Mouse (Mus musculus) heart, postnatal 4 days (tissue): ENCODE data around the gene Fscn3. TPM values are rescaled to one million over a fixed set of nuclear protein-coding genes. Genes with fewer than 3 reads are reported as not detected.

Experiments used
- DNase-seq: peaks from one replicate; pipeline ENCODE4 v3.0.0; 2021
- total RNA-seq, 2 experiments: library from RNA; stranded (reverse); gene quantifications; 2 replicates each; pipeline ENCODE4 v1.2.3; 2021

Fscn3 gene
- total RNA-seq, 2 experiments from 2014 or later = not detected

DNA sequence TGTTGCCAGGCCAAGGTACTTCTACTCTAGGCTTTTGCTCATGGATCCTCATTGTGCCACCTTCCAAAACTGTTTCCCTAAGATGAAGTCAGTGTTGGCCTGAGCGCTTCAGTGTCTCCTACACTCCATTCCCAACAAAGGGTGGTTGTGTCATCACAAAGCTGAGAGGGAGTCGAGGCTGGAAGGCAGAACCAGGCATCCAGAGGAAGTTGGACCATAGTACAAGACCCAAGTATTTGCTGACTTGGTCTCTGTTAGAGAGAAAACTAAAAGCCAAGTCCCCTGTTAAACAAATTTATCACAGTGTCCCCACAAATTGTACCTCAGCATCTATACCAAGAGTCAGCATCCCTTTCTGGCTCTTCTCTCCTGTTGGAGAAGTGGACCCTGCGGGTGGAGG lies 701 bp downstream of the Fscn3 start, which contains the start of gene Gcc1:
Gene Gcc1 (minus strand): TSS at position 101 of the 400 bp plus-strand sequence.
- no peak for DNase-seq

DNA sequence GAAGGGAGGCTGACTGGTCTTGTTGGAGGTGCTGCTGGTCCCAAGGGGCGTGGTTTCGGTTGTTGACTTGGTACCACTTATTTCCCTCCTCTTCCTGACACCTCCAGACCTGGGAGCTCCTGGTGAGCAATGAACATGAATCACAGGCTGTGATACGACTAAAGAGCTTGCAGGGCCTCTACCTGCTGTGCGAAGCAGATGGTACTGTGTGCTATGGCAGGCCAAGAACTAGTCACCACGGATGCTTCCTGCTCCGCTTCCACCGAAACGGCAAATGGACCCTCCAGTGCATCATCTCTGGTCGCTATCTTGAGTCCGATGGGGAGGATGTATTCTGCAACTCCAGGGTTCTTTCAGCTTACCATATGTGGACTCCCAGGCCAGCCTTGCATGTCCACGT lies 2.3 kb downstream of the Fscn3 start:
- no peak for DNase-seq

DNA sequence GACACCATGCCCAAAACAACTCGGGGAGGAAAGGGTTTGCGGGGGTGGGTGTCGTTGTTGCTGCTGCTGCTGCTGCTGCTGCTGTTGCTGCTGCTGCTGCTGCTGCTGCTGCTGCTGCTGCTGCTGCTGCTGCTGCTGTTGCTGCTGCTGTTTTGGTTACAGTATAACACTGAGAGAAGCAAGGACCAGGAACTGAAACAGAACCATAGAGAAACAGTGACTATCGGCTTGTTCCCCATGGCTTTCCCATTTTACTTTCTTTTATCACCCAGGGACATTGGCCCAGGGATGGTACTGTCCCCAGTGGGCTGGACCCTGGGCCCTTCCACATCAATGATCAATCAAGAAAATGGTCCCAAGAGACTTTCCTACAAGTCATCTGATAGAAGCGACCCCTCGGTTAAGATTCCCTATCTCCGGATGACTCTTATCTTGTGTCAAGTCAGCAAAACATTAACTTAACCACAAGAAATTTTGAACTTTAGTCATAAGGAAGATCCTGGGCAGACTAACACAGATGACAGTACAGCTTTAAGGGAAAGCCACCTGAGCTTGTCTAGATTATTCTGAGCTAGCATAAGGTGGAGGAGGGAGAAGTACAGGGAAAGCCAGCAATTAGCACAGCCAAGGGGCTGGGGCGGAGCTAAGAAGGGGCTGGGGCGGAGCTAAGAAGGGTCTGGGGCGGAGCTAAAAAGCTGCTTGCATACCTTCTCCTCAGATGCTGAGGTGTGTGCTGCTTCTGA lies 3.4 kb downstream of the Fscn3 start:
- no peak for DNase-seq

DNA sequence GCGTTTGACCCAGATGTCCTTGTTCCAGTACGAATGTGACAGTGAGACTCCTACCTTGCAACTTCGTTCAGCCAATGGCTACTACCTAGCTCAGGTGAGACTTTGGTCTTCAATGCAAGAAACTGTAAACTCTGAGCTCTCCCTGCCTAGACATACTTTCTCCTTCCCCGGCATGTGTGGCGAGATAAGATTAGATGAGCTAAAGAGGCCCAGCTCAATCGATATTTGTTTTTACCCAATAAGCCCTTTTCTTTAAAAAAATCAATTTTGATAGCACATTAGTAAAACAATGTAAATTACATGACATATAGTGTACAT lies 3.9 kb downstream of the Fscn3 start:
- no peak for DNase-seq

DNA sequence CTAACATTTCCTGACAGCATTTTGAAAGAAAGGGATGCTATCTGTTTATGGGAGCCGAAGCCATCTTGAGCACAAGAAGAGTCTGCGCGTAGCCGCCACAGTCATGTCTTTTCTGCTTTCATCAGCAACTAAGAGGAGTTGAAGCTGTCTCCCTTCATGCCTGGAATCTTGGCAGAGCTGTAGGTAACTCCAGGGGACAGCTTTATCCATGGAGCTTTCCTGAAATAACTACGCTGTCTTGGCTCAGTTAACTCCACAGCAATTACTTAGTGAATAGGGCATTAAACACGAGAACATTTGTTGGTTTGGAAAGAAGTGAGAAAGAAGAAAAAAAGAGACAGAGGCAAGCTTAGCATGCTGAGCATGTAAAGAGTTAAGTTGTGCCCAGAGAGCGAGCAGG lies 20.3 kb downstream of the Fscn3 start:
- no peak for DNase-seq

DNA sequence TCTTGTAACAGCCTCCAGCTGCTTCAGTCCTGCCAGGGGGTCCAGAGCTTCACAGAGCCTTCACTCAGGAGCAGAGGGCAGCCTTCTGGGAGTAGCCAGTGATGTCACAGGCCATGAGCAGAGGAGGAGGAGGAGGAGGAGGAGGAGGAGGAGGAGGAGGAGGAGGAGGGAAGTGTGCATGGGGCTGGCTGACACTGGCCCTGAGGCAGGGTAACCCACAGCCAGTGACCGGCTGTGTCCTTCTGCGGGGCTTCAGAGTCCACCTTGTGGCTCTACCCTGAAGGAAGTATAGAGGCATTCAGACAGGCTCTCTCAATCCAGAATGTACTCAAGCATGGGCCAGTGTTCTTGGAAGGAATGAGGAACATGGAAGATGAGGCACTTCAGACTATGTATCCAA lies 21.7 kb downstream of the Fscn3 start, which contains the start of gene Pax4:
Gene Pax4 (minus strand): TSS at position 101 of the 400 bp plus-strand sequence.
- DNase-seq = no peak

DNA sequence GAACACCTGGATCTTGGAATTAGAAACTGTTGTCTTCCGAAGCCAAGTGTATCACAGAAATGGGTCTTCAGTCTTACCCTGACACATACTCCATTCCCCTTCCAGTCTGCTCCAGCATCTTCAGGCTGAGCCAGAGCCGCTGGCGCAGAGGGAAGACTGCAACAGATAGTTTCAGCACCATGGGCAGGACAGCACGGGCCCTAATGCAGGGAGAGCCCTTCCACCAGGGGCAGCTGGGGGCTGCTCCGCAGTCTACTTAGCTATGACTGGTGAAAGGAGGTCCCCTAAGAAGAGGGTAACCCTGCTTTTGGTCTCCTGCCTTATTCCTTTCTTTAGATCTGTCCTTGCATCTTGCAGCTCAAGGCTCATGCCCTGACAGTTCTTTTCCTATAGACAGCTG lies 22.9 kb downstream of the Fscn3 start:
- DNase-seq = no peak

- DNase-seq = no peak
Measured at GRCm38 (mm10) chr6:28450977-28451376, 23.4 kb downstream of the Fscn3 start.

DNA sequence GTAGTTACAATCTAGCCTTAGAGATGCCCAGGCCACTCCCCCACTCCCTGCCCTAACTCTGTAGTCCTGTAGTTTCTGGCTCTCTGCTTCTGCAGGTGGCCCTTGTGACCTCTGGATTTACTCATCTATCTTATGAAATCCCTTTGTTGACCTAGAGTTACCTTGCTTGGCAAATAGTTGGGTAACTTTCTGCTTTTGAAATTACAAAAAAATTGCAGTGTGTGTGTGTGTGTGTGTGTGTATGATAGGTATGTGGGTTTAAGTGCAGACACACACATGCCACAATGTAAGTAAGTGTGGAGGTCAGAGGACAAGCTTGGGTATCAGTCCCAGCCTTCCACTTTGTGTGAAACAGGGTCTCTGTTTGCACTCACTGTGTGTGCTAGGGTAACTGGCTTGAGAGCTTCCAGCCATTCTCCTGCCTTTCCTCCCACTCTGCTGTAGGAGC lies 31.7 kb downstream of the Fscn3 start:
- no peak for DNase-seq

GRCm38 (mm10) chr6:28460534-28460933 lies 32.9 kb downstream of the Fscn3 start:
- DNase-seq = peak; percentile 82

DNA sequence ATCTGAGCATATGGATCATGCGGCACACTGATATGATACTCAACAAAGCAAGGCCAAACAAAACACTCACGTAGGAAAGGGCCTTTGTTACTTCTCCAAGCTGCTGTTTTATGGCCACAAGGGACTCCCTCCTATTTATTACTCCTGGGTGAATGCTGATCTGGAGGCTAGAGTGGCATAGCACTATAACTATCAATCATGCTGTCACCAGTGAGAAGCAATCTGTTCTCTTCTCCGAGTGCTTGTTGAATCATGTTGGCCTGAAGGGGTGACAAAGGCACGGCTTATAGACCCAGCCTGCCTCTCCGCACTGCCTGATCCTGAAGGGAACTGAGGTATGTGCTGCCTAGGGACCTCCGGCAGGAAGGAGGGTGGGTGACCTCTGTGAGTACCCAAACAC lies 37.0 kb downstream of the Fscn3 start:
- no peak for DNase-seq

- DNase-seq = no peak
Measured at GRCm38 (mm10) chr6:28470017-28470602, 42.5 kb downstream of the Fscn3 start.

- DNase-seq = no peak
Measured at GRCm38 (mm10) chr6:28470621-28471020, 43.0 kb downstream of the Fscn3 start.

DNA sequence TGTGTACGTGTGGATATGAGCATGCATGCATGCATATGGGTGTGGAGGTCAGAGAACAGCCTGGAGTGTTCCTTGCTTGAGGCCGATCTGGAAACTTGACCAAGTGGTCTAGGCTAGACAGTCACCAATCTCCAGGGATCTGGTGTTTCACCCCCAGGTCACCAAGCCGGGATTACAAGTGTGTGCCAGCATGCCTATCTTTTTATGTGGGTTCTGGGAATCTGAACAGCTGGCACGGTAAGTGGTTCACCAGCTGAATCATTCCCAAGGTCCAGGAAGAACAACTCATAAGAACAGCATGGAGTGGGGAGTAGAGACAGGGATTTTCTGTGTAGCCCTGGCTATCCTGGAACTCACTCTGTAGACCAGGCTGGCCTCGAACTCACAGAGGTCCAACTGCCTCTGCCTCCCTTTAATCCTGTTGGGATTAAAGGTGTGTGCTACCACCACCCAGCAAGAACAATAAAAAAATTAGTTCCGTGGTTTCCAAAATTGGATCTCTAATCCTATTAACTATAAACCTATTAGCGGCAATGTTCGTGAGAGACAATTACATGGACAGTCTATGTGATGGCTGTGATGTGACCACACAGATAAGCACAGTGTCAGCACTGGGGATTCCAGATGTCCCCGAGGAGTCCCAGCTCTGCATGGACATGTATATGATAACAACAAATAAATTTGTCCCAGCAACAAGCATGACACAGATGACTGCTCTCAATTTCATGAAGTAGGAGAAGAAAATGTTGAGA lies 43.9 kb downstream of the Fscn3 start:
- no peak for DNase-seq

GRCm38 (mm10) chr6:28474211-28474610 lies 46.6 kb downstream of the Fscn3 start:
- DNase-seq = no peak

- no peak for DNase-seq
Measured at GRCm38 (mm10) chr6:28474839-28475238, 47.2 kb downstream of the Fscn3 start, which contains the start of gene Snd1. TSS of gene Snd1 (plus strand) at chr6:28475139.

DNA sequence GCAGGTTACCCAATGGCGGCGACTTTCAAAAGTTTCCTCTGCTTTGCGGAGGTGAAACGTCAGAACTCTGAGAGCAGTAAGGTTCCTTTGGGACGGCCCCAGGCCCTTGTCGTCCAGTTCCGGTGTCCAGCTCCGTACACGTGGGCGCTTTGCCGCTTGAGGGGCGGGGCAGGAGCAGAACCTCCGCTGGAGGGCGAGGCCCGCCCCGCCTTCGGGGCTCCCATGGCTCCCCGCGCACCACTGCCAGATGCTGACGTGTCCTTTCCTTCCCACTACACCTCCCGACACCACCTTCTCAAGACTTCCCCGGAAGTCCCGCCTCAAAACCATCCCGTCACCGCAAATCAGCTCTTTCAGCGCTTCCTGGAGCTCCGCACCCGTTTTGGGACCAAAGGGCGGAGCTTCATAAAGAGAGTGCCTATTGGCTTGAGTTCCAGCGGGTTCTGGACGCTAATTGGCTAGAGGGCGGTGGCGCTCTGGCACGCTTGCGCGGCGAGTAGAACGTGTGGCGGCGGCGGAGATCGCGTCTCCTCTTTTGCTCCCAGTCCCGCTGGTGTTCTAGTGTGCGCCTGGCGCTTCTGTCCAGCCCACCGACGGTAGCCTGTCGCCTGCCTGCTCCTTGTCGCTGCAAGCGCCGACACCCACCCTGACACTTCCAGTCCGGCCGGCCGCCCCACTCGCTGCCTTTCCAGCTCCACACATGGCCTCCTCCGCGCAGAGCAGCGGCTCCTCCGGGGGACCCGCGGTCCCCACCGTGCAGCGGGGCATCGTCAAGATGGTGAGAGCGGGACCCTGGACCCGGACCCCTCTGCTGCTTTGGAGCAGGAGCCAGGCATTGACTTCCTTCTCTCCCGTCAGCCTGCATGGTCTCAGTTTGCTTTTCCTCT lies 52.5 kb downstream of the Fscn3 start:
- DNase-seq = peak; percentile 98

DNA sequence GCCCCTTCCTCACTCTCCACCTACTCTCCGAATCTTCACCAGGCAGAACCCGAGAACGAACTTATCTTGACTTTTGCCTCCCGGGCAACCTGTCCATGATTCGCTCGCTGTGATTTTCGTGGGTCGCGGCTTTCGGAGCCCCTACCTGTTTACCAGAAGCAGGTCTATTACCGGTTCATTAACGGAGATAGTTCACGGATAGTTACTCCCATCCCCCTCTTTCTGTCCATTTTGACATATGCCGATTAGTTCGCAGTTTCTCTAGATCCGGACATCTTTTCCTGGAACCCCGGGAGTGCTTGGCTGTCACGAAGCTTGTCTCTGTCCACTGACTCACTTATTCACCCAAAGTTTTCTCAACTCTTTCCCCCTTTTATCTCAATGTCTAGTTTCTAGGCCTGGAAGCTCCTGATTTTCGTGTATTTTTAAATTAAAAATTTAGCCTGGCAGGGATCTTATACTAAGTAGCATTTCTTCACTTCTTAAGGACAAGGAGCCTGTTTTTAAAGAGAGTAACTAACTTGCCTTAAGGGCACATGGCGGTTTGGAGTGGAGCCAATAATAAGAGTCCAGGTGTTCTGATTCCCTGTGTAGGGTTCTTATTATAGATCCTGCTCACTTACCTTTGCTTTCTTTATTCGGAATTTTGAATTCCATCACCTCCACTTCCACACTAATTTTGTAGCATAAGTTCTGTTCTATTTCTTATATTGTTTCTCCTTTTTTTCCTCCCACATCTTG lies 53.3 kb downstream of the Fscn3 start:
- no peak for DNase-seq

DNA sequence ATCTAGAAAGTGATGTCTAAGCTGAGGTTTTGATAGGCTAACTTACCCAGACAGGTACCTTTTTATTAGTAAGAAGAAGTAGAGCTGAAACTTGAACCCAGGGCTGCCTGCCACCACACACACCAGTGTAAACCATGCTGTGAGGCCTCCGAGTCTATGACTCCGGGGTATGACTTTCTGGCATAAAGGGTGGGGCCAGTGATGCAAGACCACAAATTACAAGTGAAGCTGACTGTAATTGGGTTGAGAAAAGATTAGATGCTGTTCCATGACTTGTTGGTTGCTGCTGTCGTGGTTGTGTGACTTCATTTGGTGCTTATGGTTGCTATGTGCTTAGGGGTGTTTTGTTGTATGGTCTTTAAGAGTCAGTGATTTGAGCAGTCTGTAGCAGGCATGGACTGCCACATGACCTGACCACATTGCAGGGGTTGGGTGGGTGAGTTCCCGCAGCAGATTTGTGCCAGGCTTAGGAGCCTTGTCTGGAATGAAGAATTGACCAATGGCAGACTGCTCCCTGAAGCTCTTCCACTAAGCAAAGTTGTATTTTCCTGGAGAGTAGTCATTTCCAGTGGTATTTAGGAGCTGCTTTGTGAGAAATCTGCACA lies 55.2 kb downstream of the Fscn3 start:
- DNase-seq = no peak

DNA sequence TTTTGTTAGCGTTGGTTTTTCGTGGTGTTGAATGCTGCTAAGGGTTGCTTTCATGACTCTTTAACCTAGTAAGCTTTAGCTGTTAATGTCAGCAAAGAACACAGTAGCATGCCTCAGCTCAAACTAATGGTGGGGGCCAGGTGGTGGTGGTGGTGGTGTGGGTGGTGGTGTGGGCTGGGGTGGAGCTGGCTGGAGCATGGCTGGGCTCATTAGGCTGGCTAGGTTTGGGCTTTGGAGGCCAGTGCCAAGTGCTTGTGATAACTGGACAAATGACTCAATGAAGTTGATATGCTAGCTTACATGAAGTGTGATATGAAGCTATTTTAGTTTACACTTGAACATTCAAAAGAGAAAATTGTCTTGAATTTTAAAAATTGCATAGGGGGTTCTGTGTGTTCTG lies 58.4 kb downstream of the Fscn3 start:
- DNase-seq = peak; percentile 71

GRCm38 (mm10) chr6:28486471-28486870 lies 58.9 kb downstream of the Fscn3 start:
- DNase-seq = peak; percentile 6
